Mouse (Mus musculus) C2C12 (cell line): ENCODE results near the gene Slc30a7. TPM values are rescaled to one million over a fixed set of nuclear protein-coding genes. Genes with fewer than 3 reads are reported as not detected.

Source experiments
- H3K27me3 ChIP-seq: one replicate; pipeline ENCODE4 v1.6.1; 2011; ENCODE audit not compliant: control insufficient read depth, insufficient read depth, insufficient read length
- H3K36me3 ChIP-seq: one replicate; pipeline ENCODE4 v1.6.1; 2011; ENCODE audit not compliant: control insufficient read depth, insufficient read depth
- H3K4me3 ChIP-seq: one replicate; pipeline ENCODE4 v1.5.1; 2011; ENCODE audit warnings: mild to moderate bottlenecking, control low read depth; ENCODE audit not compliant: poor library complexity, insufficient read depth, severe bottlenecking
- H3K79me2 ChIP-seq: one replicate; pipeline ENCODE4 v1.6.1; 2011; ENCODE audit not compliant: control insufficient read depth, insufficient read depth
- H3K79me3 ChIP-seq: one replicate; pipeline ENCODE4 v1.6.1; 2011; ENCODE audit warnings: low read depth, control low read depth
- H3ac ChIP-seq: one replicate; pipeline ENCODE3; 2011; ENCODE audit warnings: low read depth; ENCODE audit not compliant: control insufficient read depth, insufficient read length
- CEBPB ChIP-seq: IDR thresholded peaks from one replicate; pipeline ENCODE4 v1.6.1; 2011; ENCODE audit warnings: low read depth, mild to moderate bottlenecking, control low read depth, moderate library complexity
- CTCF ChIP-seq: IDR thresholded peaks from one replicate; pipeline ENCODE4 v1.5.1; 2011; ENCODE audit not compliant: control insufficient read depth, insufficient read depth, insufficient read length
- FOSL1 ChIP-seq: IDR thresholded peaks from one replicate; pipeline ENCODE4 v1.8.0; 2011; ENCODE audit warnings: mild to moderate bottlenecking, low read length; ENCODE audit not compliant: poor library complexity, insufficient read depth, severe bottlenecking
- MAX ChIP-seq: IDR thresholded peaks from one replicate; pipeline ENCODE4 v1.6.1; 2011; ENCODE audit warnings: mild to moderate bottlenecking, control low read depth
- MYOD1 ChIP-seq: IDR thresholded peaks from one replicate; pipeline ENCODE4 v1.6.1; 2011; ENCODE audit warnings: low read depth; ENCODE audit not compliant: control insufficient read depth, insufficient read length
- MYOG ChIP-seq: IDR thresholded peaks from one replicate; pipeline ENCODE4 v1.6.1; 2011; ENCODE audit not compliant: control insufficient read depth, insufficient read length; ENCODE audit errors: extremely low read depth
- USF1 ChIP-seq: IDR thresholded peaks from one replicate; pipeline ENCODE4 v1.6.1; 2011; ENCODE audit warnings: low read depth, mild to moderate bottlenecking, control low read depth, moderate library complexity
- polyA plus RNA-seq: library from polyadenylated mRNA; unstranded; fragments of >200 nt; fragmentation: generic; extraction: Trizol; gene quantifications from one replicate; pipeline ENCODE4 v1.2.1, GENCODE M21; 2012; ENCODE audit warnings: missing spikeins

The Slc30a7 gene
- polyA plus RNA-seq, 1 experiment: 7.9 TPM

DNA sequence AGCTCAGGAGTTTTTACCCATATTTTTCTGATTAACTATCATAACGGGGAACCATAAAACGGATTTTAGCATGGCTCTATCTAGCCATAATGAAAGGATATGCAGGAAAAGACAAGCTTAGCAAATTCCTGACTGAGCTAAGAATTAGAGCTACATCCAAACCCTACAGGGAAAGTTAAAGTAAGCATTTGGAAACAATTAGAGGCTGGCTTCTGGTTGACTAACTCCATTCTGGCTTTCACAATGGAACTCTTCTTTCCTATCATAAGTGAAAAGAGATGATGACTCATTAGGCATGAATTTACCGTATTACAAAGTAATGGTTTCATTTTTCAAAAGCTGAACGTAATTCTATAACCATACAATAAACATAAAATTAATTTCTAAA lies 45.2 kb downstream of the Slc30a7 start:
- H3K79me3 ChIP-seq: peaks cover 3% of the 10 kb centered on the region
- no peaks in the 10 kb centered on the region for H3K27me3 ChIP-seq
- TF ChIP-seq CEBPB (peak; percentile 73), MYOG (no peak), CTCF (no peak), FOSL1 (peak; percentile 65)
- peaks cover 34% of the 10 kb centered on the region for H3K36me3 ChIP-seq
- no peak overlapping the region for H3K4me3 ChIP-seq
- H3ac ChIP-seq: no peak overlapping the region
- H3K79me2 ChIP-seq: no peaks in the 10 kb centered on the region

DNA sequence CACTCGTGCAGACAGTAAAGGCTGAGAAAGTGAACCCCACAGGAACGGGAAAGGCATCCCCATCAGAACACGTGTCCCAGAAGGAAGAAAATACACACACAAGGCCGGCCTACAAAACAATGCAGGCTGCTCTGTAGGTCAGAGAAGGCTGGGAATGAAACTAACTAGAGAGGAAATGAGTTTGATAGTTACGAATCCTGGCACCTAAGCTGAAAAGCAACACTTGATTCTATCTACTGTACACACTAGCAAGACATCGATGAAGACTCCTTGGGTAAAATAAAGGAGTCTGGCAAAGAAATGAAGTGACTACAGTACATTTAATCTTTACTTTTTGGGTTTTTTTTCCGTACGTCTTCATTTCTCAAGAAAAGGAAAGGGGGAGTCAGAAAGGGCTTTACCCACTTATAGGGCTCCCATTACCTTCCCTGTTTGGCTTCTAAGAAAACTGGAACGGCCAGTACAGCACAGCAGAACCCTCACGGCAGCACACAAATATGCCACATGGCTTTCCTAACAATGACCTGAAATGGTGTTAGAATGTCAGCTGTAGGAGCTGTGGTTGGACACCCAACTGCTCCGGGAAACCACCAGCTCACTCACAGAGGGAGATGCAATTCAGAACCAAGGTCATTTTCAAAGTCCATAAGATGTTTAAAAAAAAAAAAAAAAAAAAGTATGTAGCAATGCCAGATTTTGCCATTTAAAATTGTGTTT lies 45.7 kb downstream of the Slc30a7 start:
- Histone ChIP-seq H3K27me3 (no peaks in the 10 kb centered on the region), H3K4me3 (no peak overlapping the region), H3K36me3 (peaks cover 37% of the 10 kb centered on the region), H3K79me3 (peaks cover 3% of the 10 kb centered on the region), H3ac (peak overlapping the region; percentile 55), H3K79me2 (no peaks in the 10 kb centered on the region)
- no peak for TF ChIP-seq CTCF
- TF ChIP-seq MAX: peak; percentile 83
- peak; percentile 33 for TF ChIP-seq USF1
- TF ChIP-seq MYOG: no peak

DNA sequence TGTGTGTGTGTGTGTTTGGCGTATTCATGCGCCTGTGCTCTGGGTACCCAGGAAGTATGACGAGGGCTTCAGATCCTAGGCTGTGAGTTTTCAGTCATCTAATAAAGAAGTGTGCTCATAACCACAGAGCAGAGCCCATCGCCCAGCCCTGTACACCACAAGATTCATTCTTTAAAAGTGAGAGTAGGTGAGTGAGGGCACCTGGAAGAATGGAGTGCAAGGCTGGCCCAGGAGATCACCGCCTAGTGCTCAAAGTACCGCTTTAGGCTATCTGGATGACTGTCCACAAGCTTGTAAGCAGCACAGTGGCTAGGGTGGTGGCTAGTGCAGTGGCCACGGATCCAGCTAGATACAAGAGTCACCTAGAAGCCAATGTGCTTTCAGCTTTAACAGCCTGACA lies 50.0 kb downstream of the Slc30a7 start:
- TF ChIP-seq USF1 (no peak), FOSL1 (no peak), MYOG (no peak)
- peaks cover 55% of the 10 kb centered on the region for H3K36me3 ChIP-seq
- H3K79me2 ChIP-seq: no peaks in the 10 kb centered on the region
- H3ac ChIP-seq: no peak overlapping the region
- H3K27me3 ChIP-seq: no peaks in the 10 kb centered on the region
- peaks cover 3% of the 10 kb centered on the region for H3K79me3 ChIP-seq
- no peak overlapping the region for H3K4me3 ChIP-seq

DNA sequence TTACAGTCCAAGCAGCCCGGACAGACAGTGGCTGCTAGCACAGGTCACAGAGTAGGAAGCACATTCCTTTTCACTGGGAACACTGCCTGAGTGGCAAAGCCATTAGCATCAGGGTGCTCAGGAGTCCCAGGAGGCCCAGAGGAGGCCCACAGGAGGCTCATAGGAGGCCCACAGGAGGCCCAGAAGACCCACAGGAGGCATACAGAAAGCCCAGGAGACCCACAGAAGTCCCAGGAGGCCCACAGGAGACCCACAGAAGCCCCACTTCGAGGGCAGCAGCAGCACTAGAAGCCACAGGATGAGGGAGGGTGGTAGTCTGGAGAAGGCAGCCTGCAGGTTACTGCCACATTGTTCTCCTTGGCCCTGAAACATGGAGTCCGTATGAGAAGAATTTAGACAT lies 54.1 kb downstream of the Slc30a7 start:
- no peaks in the 10 kb centered on the region for H3K79me3 ChIP-seq
- peaks cover 80% of the 10 kb centered on the region for H3K36me3 ChIP-seq
- TF ChIP-seq MAX (no peak), FOSL1 (no peak), MYOG (no peak), USF1 (no peak), CTCF (no peak), MYOD1 (no peak), CEBPB (no peak)
- H3K4me3 ChIP-seq: no peak overlapping the region
- H3K27me3 ChIP-seq: no peaks in the 10 kb centered on the region
- no peaks in the 10 kb centered on the region for H3K79me2 ChIP-seq
- no peak overlapping the region for H3ac ChIP-seq

DNA sequence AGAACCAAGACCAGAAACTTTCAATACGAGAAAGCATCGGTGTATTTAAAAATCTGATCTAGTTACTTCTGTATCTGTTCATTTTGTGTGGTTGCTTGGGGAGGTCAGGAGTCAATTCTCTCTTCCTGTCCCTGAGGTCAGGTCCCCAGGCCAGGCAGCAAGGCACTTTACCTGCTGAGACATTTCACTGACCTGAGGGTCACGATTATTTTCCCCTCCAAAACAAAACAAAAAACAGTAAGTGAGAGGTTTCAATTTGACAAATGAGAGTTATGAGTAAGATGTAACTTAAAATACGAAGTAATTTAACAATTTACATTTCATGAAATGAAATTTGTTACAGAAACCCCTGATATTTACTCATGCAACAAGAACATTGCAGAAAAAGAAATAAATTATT lies 54.9 kb downstream of the Slc30a7 start:
- TF ChIP-seq MYOG: no peak
- TF ChIP-seq FOSL1: no peak
- TF ChIP-seq USF1: no peak
- no peak for TF ChIP-seq CTCF
- TF ChIP-seq MAX: no peak
- no peak for TF ChIP-seq MYOD1
- no peak for TF ChIP-seq CEBPB
- no peaks in the 10 kb centered on the region for H3K27me3 ChIP-seq

DNA sequence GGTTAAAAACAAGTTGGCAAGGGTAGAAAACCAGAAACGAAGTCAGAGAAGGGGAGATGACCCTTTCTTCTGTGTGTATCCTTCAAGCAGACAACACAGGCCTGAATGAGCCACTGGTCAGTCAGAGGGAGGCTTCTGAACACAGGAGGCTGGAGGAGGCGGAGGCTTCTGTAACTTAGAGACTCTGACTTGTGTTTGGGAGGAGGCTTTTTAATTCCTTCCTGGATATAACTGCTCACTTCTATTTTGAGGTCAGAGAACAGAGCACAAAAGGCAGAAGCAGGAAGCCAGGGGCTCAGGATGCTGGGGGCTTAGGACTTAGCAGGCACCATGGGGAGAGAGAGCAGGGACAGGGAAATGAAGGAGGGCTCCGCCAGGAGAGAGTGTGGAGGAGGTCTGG lies 56.0 kb downstream of the Slc30a7 start:
- TF ChIP-seq MYOG (no peak), USF1 (no peak), MAX (no peak), FOSL1 (no peak), CEBPB (no peak), CTCF (no peak), MYOD1 (no peak)
- peaks cover 71% of the 10 kb centered on the region for H3K36me3 ChIP-seq
- no peaks in the 10 kb centered on the region for H3K79me3 ChIP-seq
- no peak overlapping the region for H3K4me3 ChIP-seq
- H3K27me3 ChIP-seq: no peaks in the 10 kb centered on the region
- H3ac ChIP-seq: no peak overlapping the region
- H3K79me2 ChIP-seq: no peaks in the 10 kb centered on the region

More for the DNA sequence above, 54.9 kb downstream of the Slc30a7 start:
- peaks cover 76% of the 10 kb centered on the region for H3K36me3 ChIP-seq
- H3K79me2 ChIP-seq: no peaks in the 10 kb centered on the region
- no peak overlapping the region for H3ac ChIP-seq
- H3K4me3 ChIP-seq: no peak overlapping the region
- no peaks in the 10 kb centered on the region for H3K79me3 ChIP-seq
